Mouse (Mus musculus): ENCODE measurements at regions not wholly inside any gene's neighbourhood (a gene's known extent, or its start where the extent isn't known, plus 50 kb on each side); places are given as distances from the start of the nearest gene placed in this dataset.

DNA sequence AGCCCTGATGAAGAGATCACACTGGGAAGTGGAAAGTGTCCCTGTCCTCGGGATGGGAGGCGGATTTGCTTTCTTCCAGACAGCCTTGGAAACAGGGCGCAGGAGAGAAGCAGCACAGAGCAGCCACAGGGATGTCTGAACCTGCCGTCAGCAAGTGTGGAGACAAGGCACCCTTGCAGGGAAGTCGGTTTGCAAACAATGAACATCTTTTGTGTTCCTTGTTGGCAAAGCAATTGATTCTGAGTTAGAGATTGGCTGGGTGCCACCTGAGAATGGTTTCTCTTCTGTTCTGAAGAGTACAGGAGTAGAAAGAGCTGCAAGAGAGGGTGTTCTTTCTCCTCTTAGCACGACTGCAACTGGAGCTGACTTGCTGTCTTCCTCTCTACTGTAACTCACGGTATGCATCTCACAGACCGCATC lies 318.6 kb upstream of the Id4 start:
- TF ChIP-seq CTCF (IDR thresholded peaks at IDR 0.05; ENCODE audit: low read depth) (no peak), EP300 (IDR thresholded peaks at IDR 0.05; ENCODE audit: low read depth) (no peak)

All from liver, postnatal 0 days (tissue).